Mouse (Mus musculus) effector memory CD4-positive, alpha-beta T cell, adult 5 months (primary cell): ENCODE data around the gene Slc8a1. TPM values are rescaled to one million over a fixed set of nuclear protein-coding genes. Genes with fewer than 3 reads are reported as not detected.

Experiments
- polyA plus RNA-seq: library from polyadenylated mRNA; unstranded; fragments of 100-300 nt; shearing (Covaris generic); gene quantifications from one replicate; pipeline ENCODE4 v1.2.1, GENCODE M21; 2017

Slc8a1 gene
- polyA plus RNA-seq: not detected

DNA sequence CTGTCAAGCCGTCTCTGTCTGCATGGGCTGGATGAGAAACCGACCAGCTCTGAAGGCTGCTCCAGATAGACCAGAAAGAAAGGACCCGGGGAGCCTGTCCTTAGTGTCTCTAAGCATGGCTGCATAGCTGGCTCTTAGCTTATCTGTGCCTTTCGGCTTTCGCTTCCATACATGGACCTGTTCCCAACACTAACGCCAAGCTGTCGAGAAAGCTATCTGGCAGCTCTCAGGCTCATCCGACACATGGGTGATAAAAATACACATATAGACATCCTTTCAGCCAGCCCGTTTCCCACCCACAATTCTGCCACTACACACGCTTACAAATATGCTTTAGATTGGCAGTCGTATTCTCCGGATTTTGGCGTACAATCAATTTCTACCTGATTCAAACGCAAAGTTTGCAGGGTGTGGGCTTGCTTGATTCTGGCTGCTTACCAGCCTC lies at the start of gene Slc8a1:
Slc8a1 (minus strand) TSS at position 67 of the 445 bp plus-strand sequence.

DNA sequence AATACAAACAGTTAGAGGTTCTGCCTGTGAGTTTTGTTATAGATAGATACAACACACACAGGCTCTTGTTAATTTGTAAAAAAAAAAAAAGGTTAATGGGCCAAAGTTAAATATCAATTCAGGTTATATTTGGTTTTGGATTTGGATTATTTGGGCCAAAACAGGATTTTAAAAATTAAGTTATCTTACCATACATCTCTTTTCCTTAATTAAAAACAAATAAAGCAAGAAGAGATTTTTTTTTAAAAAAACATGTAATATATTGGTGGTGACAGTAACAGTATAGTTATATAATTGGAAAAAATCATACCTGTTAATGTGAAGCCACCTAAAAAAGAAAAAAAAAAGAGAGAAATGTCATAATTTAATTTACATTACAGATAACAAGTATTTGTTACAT lies 296.7 kb downstream of the Slc8a1 start, which contains the start of gene Gm11096:
Gm11096 (plus strand) TSS at position 301 of the 400 bp plus-strand sequence.

